Mouse (Mus musculus) heart, postnatal 36 days (tissue): ENCODE measurements around the gene Hpse. TPM values are rescaled to one million over a fixed set of nuclear protein-coding genes. Genes with fewer than 3 reads are reported as not detected.
A peak's percentile ranks its signal among the peaks of the same experiment; 100 is the strongest.

ENCODE experiments used
- DNase-seq, 2 experiments: peaks; one replicate each; pipeline ENCODE4 v3.0.0; 2021 to 2022
- intact Hi-C: fragments of 180-260 bp; cut with DNase I; formaldehyde crosslinking; loops from one replicate; pipeline ENCODE4 v1.15.1; 2025
- total RNA-seq, 2 experiments: library from RNA; stranded (reverse); gene quantifications; 2 replicates each; pipeline ENCODE4 v1.2.3; 2021

Gene Hpse
- total RNA-seq, result 1 to 10 TPM in 1 of 2 experiments, under 1 TPM in 1; 0.97 to 1.3 TPM

DNA sequence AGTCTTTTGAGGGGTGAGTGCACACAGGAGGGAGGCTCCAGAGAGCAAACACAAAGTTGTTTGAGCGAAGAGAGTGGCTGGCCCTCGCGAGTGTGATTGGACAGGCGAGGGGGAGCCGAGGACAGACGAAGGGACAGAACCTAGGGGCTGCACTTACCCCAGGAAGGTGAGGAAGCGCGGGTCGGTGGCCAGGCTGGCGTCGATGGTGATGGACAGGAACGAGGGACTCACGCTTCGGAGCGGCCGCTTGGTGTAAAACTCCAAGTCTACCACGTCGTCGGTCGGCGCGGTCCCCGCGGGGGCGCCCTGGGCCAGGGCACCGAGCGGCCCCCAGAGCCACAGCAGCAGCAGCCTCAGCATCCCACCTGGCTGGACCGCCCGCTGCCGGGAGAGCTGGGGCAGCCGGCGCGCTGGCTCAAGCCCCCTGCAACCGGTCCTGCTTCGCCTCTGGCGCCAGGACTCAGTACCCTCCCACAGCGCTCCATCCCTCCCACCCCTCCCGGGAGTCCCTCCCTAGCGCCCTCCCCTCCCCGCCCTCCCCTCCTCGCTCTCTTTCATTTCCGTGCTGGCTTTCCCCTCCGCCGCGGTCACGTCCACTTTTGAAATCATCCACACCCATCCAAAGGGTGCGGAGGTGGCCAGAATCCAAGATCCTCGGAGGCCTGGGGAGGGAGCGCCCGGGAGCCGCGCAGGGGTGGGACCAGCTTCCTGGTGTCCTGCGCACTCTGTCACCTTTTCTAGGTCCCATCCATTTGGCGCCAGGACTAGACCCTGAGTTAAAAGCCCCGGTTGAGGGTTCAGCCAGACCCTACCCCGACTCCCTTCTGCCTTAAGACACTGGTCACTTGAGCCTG, at the start of gene Hpse:
TSS of gene Hpse (minus strand) at position 482 of the 854 bp plus-strand sequence.
- peak; percentile 40 to 49 for DNase-seq
- intact Hi-C loops, result no loop called here

DNA sequence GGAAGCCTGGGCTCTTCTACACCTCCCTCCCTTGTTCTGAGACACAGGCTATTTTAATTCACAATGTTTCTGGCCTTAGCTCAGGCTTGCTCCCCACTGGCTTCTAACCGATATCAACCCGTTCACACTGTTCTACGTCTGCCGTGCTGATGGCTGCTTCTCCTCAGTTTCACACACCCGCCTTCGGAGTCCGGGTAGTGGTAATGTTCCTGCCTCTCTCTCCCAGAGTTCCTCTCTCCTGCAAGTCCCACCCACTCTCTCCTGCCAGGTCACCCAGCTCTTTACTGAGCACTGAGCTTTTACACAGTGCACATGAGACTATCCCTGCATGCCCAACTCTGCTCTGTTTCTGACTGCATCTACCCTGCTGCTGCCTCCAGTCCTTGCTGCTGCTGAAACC, 46.5 kb upstream of the Hpse start:
- intact Hi-C loops, result no loop called here
- no peak for DNase-seq

DNA sequence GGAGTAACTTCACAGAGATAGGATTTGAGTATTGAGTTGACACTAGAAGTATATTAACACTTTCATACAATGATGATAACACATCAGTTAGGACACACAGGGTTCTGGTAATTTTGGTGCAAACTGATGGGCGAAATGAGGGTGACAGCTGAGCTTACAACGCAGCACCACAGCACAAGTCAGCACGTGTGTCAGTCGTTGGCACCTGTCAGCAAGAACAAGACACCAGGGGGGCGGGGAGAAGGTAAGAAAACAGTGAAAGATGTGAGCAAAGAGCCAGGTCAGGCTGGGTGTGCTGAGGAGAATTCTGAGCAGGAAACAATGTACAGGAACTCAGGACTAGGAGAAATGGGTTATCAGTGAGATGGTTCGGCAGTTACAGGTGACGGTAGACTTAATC, 42.2 kb upstream of the Hpse start:
- no peak for DNase-seq
- intact Hi-C loops, result no loop called here

DNA sequence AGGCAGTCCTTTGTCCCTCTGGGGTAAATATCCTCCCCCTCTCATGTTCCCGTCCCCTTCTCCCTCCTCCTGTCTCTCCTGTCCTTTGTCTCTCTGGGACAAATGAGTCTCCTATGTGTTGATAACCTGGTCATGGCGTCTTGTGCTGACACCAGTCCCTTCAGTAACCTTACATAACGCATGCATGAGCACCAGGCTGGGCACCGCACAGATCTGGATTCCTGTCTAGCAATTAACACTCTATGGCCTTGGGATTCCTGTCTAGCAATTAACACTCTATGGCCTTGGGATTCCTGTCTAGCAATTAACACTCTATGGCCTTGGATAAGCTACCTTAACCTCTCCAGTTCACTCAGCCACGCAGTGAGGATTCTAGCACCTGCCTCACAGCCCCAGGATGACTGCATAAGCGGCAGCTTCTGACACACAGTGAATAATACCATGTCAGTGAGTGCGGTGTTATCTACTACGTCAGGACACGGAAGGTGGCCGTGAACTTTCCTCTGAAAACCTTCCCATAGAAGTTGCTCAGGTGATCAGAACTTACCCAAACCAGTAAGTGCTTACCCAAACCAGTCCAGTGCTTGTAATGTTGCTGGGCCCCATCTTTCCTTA, 40.6 kb upstream of the Hpse start:
- intact Hi-C loops, result no loop called here
- no peak for DNase-seq

DNA sequence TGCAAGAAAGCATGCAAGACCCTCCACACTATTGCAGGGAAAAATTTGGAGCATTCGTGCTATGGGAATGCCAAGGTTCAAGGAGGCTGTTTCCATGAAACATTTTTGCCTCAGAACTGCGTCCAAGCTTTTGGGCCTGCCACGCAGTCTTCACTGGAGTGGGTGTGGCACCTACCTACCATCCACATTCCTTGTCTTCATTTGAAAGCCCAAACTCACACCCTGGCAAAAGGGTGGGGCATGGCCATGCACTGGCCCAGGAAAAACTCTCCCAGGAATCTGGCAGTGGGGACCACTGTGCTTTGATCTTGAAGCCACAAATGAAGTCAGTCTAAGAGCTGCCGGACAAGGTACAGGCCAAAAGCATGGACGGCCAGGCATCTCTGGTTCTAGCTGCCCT, 38.6 kb upstream of the Hpse start:
- intact Hi-C loops, result no loop called here
- DNase-seq, result no peak

DNA sequence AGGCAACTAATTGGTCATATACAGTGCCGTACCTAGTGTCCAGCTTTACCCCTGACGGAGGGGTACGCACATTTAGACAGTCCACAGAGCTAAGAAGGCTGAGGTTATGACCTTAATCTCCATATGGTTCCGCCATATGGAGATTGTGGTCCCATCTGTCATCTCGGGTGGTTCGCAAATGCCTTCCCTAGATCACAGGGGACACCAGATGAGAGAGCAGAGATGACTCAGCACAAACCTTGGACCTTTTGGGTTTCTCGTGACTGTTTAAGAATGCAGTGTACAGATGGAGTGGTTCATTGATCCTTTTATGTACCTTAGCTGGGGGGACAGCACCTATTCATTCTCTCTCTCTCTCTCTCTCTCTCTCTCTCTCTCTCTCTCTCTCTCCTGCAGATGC, 33.9 kb upstream of the Hpse start:
- DNase-seq, result no peak
- intact Hi-C loops, result no loop called here

DNA sequence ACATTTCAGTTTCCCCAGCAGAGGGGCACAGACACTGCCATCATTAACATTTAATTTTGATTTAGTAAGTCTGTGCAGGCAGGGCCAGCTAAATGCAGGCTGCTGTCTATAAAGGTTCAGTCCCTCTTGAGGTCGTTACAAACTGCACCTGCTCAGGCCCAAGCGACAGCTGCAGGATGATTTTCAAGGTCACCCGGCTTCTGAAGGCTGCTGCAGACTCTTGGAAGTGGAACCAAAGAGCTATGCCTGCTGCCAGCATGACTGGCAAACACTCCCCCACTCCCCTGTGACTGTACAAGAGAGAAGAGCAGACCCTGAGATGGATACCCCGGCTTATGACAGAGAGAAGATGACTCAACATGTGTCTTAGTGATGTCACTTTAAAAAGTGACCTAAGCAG, 32.1 kb upstream of the Hpse start:
- no peak for DNase-seq
- intact Hi-C loops, result no loop called here

DNA sequence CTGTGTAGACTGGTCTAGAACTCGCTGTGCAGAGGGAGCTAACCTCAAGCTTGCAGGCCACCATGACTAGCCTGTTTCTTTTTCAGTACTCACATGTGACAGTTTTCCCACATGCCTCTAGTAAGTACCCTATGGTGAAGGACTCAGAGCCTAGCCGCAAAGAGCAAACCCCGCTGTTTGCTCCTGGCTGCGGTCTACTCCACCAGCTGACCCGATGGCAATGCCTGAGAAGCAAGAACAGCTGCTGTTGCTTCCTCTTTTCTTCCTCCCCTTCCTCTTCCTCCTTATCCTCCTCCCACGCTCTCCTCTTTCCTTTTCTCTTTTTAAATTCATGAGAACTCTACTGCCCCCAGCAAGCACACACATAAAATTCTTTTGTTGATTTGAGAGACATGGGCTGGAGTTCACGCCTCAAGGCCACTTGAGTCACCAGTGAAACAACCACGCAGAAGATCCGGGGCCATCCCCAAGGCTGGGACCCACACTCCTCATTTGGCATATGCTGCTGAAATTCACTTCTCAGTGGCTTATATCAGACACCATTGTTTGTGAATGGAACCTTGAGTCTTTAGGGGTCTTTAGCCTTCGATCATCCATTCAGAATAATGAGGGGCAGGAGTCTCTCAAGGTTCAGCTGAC, 31.2 kb upstream of the Hpse start:
- intact Hi-C loops, result no loop called here
- DNase-seq, result no peak

DNA sequence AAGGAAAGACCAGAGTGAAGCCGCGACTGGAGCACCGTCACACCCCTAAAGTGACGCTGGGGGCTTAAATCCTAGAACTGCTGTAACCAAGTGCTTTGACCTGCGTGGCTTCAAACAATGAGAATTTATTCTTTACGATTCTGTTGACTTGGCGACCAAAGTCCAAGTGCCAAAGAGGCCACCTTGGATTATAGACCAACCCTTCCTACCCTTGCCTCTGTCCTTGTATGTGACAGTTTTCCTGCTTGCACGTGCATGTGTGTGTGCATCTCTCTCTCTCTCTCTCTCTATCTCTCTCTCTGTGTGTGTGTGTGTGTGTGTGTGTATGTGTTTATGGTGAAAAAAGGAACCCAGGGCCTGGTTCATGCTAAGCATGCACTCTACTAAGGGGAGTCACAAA, 19.3 kb upstream of the Hpse start:
- no peak for DNase-seq
- intact Hi-C loops, result no loop called here

DNA sequence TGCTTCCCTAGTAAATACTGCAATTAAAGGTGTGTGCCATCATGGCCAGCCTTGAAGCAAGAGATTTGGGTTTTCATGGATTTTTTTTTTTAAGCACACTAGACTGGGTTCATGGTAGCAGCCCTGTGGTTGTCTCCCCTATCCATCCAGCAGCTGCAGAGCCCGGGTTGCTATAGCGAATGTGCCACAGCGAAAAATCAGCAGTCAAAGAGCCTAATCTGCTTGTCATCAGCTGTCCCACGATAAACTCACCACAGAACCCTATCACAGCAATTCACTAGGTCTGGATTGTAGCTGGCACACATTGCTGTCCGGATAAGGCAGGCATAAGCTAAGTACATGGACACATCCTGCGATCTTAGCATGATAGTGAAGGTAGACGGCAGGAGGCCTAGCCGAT, 17.4 kb upstream of the Hpse start:
- no peak for DNase-seq

DNA sequence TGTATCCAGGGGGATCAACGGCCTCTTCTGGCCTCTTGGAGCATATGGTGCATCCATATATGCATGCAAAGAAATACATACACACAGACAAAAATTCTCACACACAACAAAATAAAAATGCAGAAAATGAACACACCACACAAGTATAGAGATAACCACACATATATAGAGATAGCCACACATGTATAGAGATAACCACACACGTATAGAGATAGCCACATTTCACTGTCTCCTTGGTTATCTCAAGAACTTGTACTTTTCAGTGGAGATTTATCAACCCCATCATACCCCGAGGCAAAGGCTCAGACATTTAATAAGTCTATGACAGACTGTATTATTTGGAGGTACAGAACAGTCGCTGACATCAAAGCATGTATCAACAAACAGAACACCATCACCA, 15.0 kb upstream of the Hpse start:
- intact Hi-C loops, result no loop called here

More for the DNA sequence above, 17.4 kb upstream of the Hpse start:
- intact Hi-C loops, result no loop called here

DNA sequence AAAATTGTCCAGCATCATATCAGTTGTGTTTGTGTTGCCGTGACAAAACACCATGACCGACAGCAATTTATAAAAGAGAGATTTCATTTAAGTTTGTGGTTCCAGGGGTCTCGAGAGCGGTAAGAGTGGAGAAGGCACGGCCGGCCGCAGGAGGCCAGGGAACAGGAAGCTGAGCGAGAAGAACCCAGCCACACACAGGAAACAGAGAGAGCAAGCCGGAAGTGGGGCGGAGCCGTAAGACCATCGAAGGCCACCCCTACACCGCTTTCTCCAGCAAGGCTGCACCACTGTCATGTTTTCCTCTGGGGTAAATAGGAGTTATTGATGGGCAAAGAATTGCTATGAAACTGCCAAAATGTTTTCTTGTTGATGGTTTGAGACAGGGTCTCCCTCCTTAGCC, 9.2 kb upstream of the Hpse start:
- DNase-seq, result peak in 1 of 2 experiments; percentile 7
- intact Hi-C loops, result no loop called here

More for the DNA sequence above, 15.0 kb upstream of the Hpse start:
- DNase-seq, result no peak

DNA sequence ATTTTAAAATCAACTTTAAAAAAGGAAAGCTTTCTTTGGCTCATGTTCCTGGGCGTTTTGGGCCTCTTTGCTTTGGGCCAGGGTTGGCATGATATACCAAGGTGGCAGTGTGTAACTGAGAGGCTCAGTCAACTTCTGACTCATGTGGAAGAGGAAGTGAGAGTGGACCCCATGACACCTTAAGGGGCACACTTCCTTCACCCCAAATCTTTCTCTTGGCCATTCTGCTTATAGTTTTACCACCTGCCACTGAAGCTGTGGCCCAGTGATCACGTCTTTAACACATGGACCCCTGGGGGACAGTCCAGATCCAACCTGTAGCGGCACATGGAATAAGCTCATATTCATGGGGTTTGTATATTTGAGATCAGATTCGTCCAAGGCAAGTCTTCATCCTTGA, 6.5 kb upstream of the Hpse start:
- intact Hi-C loops, result no loop called here
- no peak for DNase-seq

DNA sequence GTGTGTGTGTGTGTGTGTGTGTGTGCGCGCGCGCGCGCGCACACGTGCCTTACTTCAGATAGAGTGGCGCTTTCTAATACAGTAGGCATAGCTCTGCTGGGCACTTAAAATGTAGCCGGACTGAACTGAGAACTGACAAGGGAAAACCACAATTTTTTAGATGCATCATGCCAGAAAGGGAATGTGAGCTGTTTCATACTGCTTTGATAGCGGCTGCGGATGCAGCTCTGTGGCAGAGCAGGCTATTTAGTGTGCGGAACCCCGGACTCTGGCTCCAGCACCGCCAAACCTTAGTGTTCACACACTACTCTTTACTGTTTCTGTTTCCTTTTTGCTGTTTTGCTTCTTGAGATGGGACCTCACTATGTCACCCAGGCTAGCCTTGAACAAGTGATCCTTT, 2.8 kb downstream of the Hpse start:
- DNase-seq, result no peak
- intact Hi-C loops, result no loop called here

DNA sequence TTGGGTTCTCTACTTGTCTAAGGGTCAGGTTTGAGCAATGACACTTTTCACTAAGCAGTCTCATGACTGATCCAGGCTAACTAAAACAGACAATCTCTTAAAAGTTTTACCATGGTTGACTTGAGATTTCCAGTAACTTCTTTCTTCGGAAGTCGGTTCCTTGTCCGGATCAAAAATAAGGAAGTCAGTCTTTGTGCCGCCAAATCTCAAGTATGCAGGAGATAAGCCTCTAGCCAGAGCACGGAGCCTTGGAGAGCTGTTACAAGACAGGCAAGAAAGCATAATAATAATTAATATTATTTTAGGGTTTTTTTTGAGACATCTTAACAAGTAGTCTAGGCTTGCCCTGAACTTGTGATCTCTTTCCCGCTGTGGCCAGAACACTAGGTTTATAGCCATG, 8.3 kb downstream of the Hpse start:
- no peak for DNase-seq
- intact Hi-C loops, result no loop called here

DNA sequence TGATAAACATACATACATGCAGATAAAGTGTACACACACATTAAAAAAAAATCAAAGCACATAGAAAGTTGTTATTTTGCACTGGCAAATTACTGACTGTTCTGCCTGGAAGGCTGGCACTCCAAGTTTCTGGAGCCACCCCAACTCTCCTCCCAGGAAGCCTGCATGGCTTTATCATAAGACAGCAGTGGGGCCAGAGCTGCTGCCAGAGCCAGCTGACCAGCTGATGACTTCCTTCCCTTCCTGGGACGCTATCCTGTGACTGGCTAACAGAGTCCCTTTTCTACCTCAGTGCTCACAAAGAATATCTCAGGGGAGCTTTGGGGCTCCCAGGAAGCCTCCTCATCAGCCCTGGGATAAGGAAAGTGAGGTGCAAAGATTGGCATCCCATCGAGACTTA, 9.5 kb downstream of the Hpse start:
- DNase-seq, result peak; percentile 16 to 18
- intact Hi-C loops, result no loop called here

DNA sequence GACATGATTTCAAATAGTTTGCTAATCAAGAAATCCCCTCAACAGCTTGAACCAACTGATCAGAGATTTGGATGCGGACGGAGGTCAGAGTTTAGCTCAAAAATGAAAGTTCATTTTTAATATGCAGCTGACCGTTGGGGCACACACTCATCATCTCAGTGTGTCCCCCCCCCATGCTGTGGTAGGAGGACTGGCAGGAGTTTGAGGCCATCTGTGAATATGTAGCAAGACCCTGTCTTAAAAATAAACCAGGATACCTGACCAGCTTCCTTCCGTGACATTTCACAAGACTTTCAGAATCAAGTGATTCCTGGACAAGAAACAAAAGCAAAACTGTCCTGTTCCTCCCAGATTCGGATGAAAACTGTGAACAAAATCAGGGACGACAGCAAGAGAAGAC, 10.5 kb downstream of the Hpse start:
- no peak for DNase-seq
- intact Hi-C loops, result no loop called here

DNA sequence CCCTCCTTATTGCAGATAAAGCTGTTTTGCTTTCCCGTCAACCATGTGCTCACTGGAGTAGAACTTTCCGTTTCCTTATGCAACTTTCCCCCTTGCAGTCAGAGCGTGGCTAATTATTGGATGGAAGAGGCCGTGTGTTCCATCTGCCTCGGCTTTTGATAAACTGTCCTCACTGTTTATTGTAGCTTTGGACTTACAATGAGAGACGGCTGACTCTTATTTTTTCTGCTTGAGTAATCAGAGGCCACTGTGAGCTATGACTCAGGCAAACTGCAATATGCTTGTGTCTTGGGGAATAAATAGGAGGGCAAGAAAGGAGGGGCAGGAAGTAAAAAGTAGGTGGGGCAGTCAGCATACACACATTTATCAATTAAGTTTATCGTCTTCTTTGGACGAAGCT, 12.8 kb downstream of the Hpse start:
- intact Hi-C loops, result no loop called here
- no peak for DNase-seq

DNA sequence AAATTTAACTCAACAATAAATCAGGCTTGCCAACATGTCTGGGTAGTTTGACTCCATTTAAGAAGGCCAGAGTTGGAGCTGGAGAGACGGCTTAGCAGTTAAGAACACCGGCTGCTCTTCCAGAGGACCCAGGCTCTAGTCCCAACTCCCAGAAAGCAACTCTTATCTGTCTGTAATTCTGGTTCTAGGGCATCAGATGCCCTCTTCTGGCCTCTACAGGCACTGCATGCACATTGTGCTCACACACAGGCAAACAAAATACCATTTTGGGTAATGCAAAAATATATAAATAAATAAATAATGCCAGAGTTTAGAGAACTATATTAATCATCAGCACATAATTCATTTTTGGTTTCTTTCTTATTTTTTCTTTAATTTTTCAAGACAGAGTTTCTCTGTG, 15.2 kb downstream of the Hpse start:
- DNase-seq, result no peak
- intact Hi-C loops, result no loop called here

DNA sequence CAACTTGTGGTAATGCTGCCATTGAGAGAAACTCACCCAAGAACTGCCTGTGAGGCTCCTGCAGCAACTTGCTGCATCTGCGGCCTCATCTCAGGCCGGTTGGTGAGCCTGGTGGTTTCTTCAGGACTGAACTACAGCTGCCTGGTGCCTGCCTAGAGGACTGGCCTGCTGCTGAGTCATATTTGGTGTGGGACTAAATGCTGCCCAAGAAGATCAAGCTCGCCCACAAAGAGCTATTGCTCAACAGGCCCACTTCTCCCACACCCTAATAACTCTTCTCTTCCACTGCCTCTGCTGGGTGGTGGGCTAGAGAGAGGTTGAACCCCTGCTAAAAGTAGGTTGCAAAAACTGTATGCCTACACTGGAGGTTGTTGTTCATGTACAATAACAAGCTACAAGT, 17.2 kb downstream of the Hpse start:
- no peak for DNase-seq
- intact Hi-C loops, result no loop called here

DNA sequence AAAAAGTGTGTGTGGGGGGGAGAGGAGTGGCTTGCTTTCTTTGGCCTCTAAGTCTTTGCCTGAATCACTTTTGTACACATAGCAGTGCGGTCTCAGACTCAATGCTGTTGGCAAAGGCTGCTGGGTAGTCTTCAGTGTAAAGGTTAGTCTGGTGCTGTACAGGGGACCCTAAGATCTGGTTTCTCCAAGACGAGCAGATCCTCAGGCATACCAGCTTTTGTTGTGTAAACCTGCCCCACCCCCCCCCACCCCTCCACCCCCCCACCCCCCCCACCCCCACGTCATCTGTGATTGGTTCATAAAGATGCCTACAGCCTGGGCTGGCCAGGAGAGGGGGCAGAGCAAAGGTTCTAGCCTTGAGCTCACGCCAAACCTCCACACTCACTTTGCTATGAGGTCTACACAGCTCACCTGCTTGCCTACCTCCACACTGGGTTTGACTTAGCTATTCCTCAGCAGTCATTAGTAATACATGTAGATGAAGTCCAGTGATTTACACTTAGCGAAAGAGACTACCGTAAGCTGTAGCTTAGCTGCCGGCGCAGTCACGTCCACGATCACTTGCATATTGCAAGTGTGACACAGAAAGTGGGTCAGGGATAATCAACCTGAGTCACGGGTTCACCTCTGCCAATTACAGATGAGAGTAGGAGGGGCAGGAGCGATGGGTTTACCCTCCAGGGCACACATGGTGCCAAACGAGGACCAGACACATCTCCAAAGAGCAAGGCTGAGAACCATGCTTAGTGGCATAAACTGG, 18.5 kb downstream of the Hpse start:
- intact Hi-C loops, result no loop called here
- no peak for DNase-seq
